Mouse (Mus musculus): Measurements from ENCODE around the gene Trpv6. TPM values are rescaled to one million over a fixed set of nuclear protein-coding genes. Genes with fewer than 3 reads are reported as not detected.
A peak's percentile ranks its signal among the peaks of the same experiment; 100 is the strongest.

The Trpv6 gene
- total RNA-seq, 2 experiments from 2014 or later = 1.8 to 3.0 TPM

GRCm38 (mm10) chr6:41630791-41631190 is 5.4 kb downstream of the Trpv6 start:
- intact Hi-C loops (cut with DNase I) = loop anchor here (5.0 kb wide), 1 partner anchor 127 kb away; no protein-coding TSS in a partner anchor
- DNase-seq (ENCODE audit: low spot score in 2 of 2) = no peak

GRCm38 (mm10) chr6:41628180-41628579 is 8.0 kb downstream of the Trpv6 start:
- intact Hi-C loops (cut with DNase I) = no loop called here
- DNase-seq (ENCODE audit: low spot score in 2 of 2) = no peak

- intact Hi-C loops (cut with DNase I) = no loop called here
- peak; percentile 57 to 85 for DNase-seq (ENCODE audit: low spot score in 2 of 2)
Measured at GRCm38 (mm10) chr6:41622661-41623060, 13.5 kb downstream of the Trpv6 start.

GRCm38 (mm10) chr6:41621241-41621990 is 14.8 kb downstream of the Trpv6 start:
- intact Hi-C loops (cut with DNase I) = no loop called here

GRCm38 (mm10) chr6:41620173-41620798 is 15.9 kb downstream of the Trpv6 start:
- intact Hi-C loops (cut with DNase I) = no loop called here
- DNase-seq (ENCODE audit: low spot score in 2 of 2) = no peak

More at GRCm38 (mm10) chr6:41621241-41621990, 14.8 kb downstream of the Trpv6 start:
- no peak for DNase-seq (ENCODE audit: low spot score in 2 of 2)

GRCm38 (mm10) chr6:41607637-41608036 is 28.6 kb downstream of the Trpv6 start:
- DNase-seq (ENCODE audit: low spot score in 2 of 2) = no peak
- intact Hi-C loops (cut with DNase I) = loop anchor here (5.0 kb wide), 2 partner anchors 590 to 655 kb away; partner anchors contain the start of genes Casp2 and Tmem139

GRCm38 (mm10) chr6:41606214-41606613 is 30.0 kb downstream of the Trpv6 start:
- peak; percentile 45 to 62 for DNase-seq (ENCODE audit: low spot score in 2 of 2)
- intact Hi-C loops (cut with DNase I) = loop anchor here (5.0 kb wide), 2 partner anchors 591 to 656 kb away; partner anchors contain the start of genes Casp2 and Tmem139

GRCm38 (mm10) chr6:41605794-41606104 is 30.5 kb downstream of the Trpv6 start:
- DNase-seq (ENCODE audit: low spot score in 2 of 2) = no peak
- intact Hi-C loops (cut with DNase I) = loop anchor here (5.0 kb wide), 2 partner anchors 592 to 657 kb away; partner anchors contain the start of genes Casp2 and Tmem139

GRCm38 (mm10) chr6:41605061-41605793 is 31.0 kb downstream of the Trpv6 start, which contains the start of gene Ephb6:
TSS of gene Ephb6 (plus strand) at chr6:41605482.
- intact Hi-C loops (cut with DNase I) = loop anchor here (5.0 kb wide), 2 partner anchors 592 to 657 kb away; partner anchors contain the start of genes Casp2 and Tmem139
- DNase-seq (ENCODE audit: low spot score in 2 of 2) = peak; percentile 58 to 65

GRCm38 (mm10) chr6:41604401-41605050 is 31.7 kb downstream of the Trpv6 start:
- intact Hi-C loops (cut with DNase I) = loop anchor here (5.0 kb wide), 2 partner anchors 593 to 658 kb away; partner anchors contain the start of genes Casp2 and Tmem139
- peak; percentile 61 to 67 for DNase-seq (ENCODE audit: low spot score in 2 of 2)

GRCm38 (mm10) chr6:41582189-41582588 is 54.0 kb downstream of the Trpv6 start:
- intact Hi-C loops (cut with DNase I) = no loop called here

GRCm38 (mm10) chr6:41581295-41581694 is 54.9 kb downstream of the Trpv6 start:
- no peak for DNase-seq (ENCODE audit: low spot score in 2 of 2)
- intact Hi-C loops (cut with DNase I) = no loop called here

More at GRCm38 (mm10) chr6:41582189-41582588, 54.0 kb downstream of the Trpv6 start:
- DNase-seq (ENCODE audit: low spot score in 2 of 2) = no peak

- intact Hi-C loops (cut with DNase I) = no loop called here
- no peak for DNase-seq (ENCODE audit: low spot score in 2 of 2)
Measured at GRCm38 (mm10) chr6:41577297-41577696, 58.9 kb downstream of the Trpv6 start.

GRCm38 (mm10) chr6:41576526-41577097 is 59.6 kb downstream of the Trpv6 start:
- no peak for DNase-seq (ENCODE audit: low spot score in 2 of 2)
- intact Hi-C loops (cut with DNase I) = no loop called here

Other genes with a start within 250 kb of the Trpv6 start
- not detected for gene Gm5771, start 244.0 kb downstream of the Trpv6 start, total RNA-seq (2021)
- gene Gm10334, start 190.3 kb downstream of the Trpv6 start, total RNA-seq (2021) = under 1 TPM in 1 of 2 experiments, not detected in 1; 0.70 TPM
- gene Prss1, start 177.5 kb downstream of the Trpv6 start, total RNA-seq (2021) = not detected
- not detected for gene Prss2, start 114.6 kb downstream of the Trpv6 start, total RNA-seq (2021)
- 100 to 1,000 TPM; 142 to 146 TPM for gene Ephb6, start 30.9 kb downstream of the Trpv6 start, total RNA-seq (2021)
- not detected for gene Trpv5, start 44.4 kb upstream of the Trpv6 start, total RNA-seq (2021)
- not detected for gene Llcfc1, start 48.0 kb upstream of the Trpv6 start, total RNA-seq (2021)
- gene Kel, start 67.9 kb upstream of the Trpv6 start, total RNA-seq (2021) = not detected
- not detected for gene Olfr459, start 138.8 kb upstream of the Trpv6 start, total RNA-seq (2021)
- gene Pip, start 211.1 kb upstream of the Trpv6 start, total RNA-seq (2021) = not detected
- gene Sval2, start 216.6 kb upstream of the Trpv6 start, total RNA-seq (2021) = not detected